Mouse (Mus musculus) brain, adult 2 months (tissue): Measurements from ENCODE around the gene Ece1.

ENCODE experiments used
- DNase-seq: peaks from one replicate; pipeline ENCODE4 v3.0.0; 2011; ENCODE audit warnings: low read depth, low spot score

Ece1 gene

DNA sequence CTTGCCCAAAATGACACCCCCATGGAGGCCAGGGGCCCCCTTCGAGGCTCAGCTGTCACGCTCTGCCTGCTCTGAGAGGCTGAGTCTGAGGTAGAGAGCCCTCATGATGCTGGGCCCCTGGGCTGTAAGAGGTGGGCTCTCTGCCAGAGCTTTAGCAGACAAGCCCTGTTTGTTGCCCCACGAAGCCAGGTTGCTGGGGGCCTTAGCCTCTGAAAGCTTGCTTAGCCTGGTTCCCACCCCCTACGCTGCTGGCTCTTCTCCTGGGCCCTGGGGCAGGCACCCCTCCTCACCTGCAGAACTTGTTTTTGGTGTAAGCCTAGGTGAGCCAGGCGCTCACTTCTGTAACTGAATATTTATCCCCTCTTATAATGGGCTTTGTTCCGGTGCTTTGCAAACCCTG is 55.6 kb downstream of the Ece1 start:
- no peak for DNase-seq

DNA sequence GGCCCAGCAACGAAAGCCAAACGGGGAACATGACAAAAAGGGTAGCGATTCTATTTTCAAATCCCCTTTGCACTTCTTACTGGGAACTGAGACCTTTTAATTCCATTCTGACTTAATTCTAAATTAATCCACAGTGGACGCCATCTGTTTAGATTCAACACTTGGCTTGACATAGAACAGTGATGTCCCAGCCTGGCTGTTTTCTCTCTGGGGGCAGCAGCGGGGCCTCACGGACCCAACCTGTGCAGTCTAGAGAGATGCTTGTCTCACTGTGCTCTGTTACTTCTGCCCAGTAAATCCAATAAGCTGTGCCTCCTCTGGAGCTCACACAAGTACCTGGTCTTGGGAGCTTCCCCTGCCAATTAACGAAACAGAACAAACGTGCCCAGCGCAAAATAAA is 56.5 kb downstream of the Ece1 start:
- DNase-seq, result peak; percentile 73

DNA sequence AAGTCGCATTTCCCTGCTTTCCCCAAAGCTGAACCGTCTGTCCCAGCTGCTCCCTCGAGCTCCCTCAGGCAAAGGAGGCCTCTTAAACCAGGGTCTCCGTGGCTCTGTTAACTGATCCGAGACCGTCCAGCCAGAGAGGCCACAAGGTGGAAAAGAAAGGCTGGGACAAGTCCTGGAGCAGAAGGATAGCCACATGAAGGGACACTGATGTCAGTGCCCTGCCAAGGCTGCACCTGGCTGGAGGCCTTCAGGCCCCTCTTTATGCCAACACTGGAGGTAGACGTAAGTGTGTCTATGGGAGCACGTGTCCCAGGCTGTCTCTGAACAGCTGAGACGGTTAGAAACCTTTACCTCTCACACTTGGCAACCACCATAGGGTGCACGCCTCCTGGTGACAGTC is 57.1 kb downstream of the Ece1 start:
- DNase-seq, result peak; percentile 81

DNA sequence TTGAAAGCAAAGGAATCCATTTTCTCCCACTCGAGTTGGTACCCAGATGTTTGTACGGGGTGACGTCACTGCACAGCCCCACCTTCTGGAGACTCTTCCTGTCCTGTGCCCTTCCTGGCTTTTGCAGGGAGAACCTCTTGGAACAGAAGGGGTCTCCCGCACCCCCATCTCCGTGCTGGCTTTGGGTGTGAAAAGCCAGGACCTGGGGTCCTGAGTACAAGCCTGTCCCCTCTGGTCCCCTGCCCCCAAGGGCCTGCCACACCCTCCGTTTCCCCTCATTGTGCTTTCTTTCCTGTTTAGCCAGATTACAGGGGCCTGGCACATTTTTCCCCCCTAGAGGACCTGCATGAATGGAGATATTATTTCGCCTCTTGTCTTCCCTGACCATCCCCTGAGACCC is 58.0 kb downstream of the Ece1 start:
- DNase-seq, result no peak

DNA sequence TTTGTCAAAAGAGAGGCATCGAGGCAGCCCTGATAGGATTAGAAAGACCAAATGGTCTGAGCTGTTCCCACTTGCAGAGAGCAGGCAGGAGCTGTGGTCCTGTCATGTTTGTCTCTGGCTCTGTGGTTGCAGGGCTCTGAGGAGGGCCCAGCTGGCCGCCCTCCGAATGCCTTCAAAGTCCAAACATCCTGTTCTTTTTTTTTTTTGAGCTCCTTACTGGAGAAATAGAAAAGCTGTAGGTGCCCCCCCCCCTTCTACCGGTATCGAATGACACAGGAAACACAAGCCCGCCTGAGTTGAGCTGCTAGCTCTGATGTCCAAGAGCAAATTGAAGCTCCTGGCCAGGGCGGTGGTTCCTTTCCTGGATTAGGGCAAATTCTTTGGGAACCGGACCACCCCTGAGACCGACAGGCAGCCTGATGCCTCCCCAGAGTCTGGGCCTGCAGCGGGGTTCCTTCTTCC is 58.5 kb downstream of the Ece1 start:
- no peak for DNase-seq

DNA sequence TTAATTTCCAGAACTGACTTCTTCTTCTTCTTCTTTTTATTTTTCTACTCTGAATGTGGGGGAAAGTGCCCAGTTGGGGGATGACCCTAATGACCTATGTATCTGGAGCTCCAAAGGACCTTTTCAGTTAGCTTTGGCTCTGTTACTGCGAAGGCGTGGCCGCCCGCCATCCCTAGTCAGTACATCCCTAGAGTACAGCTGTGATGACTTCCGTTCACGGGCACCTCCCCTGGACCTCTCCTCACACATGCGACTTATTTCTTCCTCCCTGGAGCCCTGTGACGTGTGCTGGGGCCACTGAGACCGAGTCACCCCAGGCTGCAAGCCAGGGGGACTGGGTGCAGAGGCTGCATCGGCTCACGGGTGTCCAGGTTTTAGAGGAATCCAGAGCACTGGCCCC is 59.5 kb downstream of the Ece1 start:
- no peak for DNase-seq

DNA sequence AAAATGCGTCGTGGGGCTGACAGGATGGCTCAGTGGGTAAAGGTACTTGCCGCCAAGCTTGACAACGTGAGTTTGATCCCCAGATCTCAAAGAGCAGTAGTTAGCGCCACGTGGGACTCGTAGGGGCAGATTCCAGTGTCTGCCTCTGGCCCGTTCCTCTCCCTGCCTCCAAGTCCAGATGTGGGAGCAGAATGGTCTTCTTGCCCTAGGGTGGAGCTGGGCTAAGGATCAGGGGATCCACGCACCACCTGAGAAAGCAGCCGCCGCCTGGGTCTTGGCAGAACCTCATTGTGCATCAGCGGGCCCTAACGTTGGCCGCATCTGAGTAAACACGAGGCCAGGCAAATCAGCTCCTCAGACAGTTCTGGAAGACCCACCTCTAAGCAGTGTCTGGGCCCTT is 61.0 kb downstream of the Ece1 start:
- no peak for DNase-seq

DNA sequence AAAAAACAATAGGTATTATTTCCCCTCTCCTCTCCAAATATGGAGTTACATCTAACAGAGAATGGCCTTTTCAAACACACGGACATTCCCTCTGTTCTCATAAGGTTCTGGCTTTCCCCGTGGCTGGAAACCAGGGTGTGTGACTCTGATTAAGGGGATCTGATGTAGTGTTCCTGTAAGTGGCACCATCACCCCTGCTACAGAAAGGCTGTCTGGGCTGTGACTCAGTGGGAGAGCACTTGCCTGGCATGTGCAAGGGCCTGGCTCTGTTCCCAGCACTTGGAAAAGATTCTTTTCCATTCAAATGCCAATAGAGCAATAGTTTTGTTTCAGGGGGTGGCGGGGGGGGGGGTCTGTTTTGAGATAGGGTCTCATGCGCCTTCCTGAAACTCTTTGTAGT is 63.1 kb downstream of the Ece1 start:
- no peak for DNase-seq

DNA sequence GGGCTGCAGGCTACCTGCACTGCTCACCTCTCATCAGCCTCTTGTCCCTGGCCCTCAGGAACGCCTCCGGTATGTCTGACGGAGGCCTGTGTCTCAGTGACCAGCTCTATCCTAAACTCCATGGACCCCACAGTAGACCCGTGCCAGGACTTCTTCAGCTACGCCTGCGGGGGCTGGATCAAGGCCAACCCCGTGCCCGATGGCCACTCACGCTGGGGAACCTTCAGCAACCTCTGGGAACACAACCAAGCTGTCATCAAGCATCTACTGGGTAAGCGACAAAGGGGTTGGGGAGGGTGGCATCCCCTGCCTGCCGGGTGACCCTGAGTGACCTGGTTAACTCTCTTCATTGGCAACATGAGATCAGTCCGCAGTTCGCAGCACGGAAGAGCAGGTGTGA is 64.1 kb downstream of the Ece1 start:
- DNase-seq, result no peak

DNA sequence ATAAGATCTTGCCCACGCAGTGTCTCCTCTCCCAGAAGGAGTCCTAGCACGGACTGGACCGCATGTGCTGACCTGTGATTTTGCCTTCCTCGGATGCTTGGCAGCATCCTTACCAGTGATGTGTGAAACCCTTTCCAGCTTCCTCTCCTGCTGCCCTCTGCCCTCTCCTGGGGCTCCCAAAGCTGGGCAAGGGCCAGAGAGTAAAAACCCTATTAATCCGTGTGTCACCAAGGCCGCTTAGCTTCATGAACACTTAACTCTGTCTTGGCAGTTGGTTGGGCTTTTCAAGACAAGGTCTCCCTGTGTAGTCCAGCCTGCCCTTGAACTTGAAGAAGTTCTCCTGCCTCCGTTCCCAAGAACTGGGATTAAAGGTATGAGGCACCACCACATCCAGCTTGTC is 65.1 kb downstream of the Ece1 start:
- DNase-seq, result no peak

DNA sequence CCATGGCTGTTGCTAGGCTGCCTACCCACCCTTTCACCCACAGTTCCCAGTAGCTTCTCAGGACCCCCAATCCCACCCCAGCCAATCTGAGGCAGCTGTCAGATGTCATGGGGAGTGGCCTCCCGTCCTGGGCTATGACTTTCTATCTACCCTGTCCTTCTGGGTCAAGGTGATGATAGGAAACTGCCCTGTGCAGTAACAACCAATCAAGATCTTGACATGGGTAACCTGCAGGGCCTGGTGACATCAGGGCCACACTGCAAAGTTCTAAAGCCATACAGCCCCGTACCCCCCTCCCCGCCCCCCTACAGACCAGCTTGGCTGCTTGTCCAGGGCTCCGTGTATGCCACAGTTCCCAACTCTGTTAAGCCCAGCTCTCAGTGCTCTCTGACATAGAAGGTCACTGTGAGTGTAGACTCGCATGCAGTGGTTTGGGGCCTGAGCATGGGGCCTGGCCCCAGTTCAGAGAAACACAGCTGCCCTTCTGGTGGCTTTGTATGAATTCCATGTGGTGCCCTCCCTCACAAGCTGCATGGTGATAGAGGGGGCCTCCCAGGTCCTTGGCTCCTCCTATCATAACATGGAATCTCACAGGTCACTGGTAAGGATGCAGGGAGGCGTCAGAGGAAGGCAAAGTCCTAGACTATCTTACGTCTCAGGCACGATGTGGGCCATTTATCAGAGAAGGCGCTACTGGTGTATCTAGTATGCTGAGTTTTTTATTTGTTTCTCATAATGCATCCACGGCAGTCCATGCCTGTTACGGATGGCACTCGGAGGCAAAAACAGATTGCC is 65.9 kb downstream of the Ece1 start:
- no peak for DNase-seq

DNA sequence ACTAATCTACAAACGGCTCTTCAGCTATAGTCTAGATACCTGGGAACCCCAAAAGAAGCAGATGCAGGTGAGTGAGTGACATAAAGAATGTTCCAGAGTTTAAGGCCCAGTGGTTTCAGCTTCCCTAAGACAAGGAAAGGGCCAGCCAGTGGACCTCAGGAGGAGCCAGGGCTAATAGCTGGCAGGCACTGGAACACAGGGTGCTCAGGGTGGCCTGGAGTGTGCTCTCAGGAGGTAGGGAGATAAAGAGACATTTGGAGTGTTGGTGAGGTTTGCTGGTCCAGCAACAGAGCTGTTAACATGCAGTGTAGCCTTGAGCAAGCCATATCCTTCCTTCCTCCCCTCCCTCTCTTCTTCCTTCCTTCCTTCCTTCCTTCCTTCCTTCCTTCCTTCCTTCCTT is 66.8 kb downstream of the Ece1 start:
- no peak for DNase-seq

DNA sequence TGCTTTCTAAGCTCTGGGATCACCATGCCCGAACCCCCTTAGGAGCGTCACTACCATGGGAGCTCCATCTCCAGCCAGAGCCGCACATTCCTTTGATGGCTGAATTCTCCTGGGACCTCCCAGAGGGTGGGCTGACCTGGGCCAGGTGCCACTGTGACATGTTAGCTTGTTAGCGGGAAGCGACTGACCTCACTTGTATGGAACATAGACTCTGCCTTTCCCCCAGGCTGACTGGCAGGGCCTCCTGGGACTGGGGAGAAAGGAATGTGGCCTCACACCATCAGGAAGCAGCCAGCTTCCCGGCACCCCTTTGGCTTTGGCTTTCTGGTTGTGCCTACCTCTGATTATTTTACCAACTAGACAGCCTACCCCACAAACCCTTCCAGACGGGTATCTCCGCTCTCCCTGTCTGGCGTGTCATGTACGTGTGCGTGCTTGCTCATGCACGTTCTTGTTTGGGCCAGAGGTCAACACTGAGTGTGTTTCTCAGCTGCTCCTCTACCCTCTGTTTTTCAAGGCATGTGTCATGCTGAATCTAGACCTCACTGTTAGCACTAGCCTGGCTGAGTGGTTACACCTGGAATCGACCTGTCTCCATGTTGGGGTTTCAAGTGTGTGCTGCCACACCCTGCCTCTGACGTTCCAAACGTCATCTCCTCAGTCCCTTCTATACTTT is 67.4 kb downstream of the Ece1 start:
- DNase-seq, result no peak

DNA sequence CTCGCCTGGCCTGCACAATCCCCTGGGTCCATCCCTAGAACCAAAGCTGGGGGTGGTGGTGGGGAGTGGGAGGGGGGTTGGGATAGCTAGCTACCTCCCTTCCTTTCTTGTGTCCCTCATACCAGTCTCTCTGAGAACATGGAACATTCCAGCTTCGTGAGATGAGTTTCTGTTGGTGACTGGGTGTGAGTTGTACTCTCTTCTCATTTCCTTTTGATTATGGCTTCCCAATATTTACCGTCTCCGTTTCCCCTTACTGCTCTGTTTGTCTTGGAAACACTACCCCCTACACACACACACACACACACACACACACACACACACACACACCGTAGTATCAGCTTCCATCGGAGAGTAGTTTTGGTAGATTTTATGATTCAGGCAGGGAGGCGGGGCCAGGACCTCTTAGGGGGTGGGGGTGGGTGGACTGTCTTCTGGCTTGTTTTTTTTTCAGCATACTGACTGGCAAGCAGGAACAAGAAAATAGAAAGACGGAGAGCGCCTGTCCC is 68.5 kb downstream of the Ece1 start:
- DNase-seq, result no peak

DNA sequence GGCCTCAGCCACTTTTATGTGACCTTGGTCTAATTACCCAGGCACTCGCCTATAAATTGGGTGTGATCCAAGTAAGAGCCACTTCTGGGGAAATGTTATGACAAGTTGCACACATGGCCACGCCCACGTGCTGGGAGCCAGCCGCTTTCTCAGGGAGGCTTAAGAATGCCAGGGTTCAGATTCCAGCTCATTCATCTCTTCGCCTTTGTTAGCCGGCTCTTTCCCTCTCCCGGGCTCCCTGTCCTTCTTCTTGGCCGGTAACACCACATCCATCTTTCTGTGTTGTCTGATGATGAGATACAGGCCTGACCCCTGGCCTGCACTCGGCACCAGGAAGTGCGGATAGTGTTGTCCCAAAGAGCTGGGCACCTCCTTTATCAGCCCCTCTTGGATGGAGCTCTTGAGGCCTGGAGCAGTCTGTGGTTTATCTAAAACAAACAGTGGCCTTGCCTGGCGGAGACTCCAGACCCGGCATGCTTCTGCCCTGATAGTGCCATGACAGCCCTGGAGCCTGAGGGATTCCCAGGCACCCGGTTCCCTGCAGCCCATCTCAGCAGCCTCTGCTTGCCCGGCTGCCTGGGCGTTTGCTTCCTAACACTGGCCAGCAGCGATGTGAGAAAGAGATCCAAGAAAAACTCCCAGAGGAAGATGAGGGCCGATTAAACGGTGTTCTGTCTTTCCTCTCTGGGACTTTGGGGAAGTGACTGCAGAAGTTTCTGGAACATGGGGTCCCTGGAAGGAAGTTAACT is 69.1 kb downstream of the Ece1 start:
- peak; percentile 69 for DNase-seq

DNA sequence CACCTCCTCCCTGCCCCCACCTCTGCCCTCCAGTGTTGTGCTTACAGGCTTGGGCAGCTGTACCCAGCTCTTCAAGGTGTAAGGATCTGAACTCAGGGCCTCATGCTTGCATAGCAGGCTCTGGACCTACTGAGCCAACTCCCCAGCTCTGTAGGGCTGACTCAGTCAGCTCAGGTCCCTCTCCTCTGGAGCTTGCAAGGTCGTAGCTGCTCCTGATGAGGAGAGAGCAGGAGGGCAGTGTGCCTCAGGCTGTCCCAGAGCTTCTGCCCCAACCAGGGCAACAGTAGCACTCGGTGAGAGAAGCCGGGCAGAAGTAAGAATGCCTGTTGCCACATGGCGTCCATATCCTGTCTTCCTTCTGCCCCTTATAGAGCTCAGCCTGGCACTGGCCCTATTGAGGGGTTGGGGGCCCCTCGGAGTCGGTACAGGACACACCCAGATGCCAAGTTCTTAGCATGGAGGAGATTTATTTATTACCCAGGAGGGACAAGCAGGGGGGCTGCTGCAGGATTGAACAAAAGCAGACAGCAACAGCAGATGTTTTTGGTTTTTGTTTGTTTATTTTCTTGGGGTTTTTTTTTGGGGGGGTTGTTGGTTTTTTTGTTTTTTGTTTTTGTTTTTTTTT is 70.6 kb downstream of the Ece1 start:
- no peak for DNase-seq

DNA sequence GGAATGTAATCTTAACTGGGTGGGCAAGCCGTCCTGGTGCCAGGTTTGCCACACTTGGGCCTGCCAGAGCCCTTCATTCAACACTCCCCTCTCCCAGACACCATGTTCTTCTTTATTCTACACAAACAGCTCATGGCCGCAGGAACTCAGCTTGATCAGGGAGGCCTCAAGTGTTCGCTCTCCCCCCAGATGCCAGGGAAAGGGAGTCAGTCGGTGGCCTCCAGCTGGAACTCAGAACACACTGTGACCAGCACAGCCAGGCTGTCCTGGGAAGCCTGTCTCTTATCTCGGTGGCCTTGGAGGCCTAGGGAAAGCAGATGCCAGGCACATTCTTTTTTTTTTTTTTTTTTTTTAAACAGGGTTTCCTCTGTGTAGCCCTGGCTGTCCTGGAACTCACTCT is 71.3 kb downstream of the Ece1 start:
- no peak for DNase-seq

DNA sequence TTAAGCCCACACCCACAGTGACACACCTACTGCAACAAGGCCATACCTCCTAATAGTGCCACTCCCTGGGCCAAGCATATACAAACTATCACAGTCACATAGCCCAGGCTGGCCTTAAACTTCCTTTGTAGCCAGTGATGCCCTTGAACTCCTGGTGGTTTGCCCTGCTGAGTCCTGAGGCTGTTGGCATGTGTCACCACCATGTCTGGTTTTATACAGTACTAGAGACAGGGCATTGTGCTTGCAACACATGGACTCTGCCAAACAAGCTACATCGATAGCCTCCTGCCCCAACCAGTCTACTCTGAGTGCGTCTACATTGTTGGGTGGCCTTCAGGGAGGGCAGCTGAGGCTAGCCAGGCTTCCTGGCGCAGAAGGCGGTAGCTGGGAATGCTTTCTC is 74.1 kb downstream of the Ece1 start:
- no peak for DNase-seq

DNA sequence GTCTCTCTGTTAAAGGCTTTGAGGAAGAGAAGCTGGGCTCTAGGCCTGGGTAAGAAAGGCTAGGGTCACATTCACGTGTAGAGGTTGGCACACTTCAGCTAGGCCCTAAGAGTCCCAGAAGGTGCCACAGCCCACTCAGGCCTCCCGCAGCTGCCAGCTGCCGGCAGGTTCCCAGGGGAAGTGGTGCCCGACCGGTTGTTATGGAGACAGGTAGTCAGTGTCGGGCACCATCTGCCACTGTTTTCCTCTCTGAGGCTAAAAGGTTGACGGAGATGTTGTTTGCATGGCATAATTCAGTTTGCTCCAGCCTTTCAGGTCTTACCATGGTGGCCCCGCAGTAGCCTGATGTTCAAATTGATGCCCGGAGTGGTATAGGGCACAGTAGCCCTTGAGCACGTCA is 78.0 kb downstream of the Ece1 start:
- peak; percentile 93 for DNase-seq

DNA sequence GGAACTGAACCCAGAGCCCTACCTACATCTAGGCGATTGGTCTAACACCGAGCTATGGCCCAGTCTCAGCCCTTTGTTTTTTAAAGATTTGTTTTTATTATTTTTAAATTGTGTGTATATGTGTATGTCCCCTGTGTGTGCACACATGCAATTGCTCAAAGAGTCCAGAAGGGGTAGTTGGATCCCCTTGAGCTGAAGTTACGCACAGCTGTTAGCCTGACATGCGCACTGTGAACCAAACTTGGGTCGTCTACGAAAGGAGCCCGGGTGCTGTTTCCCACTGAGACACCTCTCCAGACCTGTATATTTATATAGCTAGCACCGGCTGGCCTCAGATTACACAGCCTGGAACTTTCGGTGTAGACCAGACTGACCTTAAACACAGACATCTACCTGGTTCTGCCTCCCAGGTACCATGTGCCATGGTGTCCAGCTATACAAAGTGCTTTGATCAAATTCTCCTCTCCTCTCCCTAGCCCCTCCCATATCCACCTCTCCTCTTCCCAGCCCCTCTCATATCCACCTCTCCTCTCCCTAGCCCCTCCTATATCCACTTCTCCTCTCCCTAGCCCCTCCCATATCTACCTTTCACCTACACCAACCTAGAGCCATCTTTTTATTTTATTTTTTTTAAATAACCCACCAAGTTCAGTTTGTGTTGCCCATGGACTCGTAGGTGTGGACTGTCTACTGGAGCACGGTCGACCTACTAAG is 79.3 kb downstream of the Ece1 start:
- no peak for DNase-seq
